Mouse (Mus musculus): ENCODE data around the gene Fam53b. TPM values are rescaled to one million over a fixed set of nuclear protein-coding genes. Genes with fewer than 3 reads are reported as not detected.

Gene Fam53b
- polyA plus RNA-seq, 1 experiment from 2014 or later = 20.4 TPM

DNA sequence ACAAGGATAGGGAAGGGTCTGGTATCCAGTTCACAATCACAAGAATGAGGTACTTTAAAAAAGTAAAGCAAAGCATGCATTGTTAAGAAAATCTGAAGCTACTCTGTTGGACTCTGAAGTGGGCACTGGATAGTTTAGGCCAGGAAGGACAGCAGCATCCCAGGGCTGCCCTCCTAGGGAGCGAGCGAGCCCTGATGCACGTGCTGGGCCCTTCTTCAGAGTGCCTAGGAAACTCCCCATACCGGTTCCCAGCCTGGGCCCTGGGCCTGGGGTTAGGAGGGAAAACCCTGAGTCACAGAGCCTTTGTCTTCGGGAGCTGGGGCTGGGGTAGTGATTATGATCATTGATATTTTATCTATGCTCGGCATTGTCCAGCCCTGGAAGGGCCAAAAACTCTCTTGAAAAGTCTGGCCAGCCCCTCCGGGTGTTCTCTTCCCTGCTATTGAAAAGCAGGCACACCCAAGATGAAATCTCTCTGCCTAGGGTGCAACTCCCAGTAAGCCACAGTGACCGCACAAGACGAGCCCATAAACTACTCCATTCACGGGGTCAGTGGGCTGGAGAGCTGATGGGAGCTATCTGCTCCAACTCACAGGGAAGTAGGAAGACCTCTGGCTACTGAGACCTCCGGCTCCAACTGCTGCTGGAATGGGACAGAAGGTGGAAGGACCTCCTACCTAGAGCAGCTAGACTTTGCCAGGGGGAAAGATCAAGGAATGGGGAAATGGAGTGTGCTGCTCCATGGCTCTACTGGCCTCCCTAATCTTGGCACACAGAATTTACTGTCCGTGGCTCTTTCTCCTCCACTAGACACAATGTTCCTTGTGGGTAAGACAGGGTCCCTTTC is 45.0 kb downstream of the Fam53b start:
- no peaks in the 10 kb centered on the region for H3K9me3 ChIP-seq (ENCODE audit: control insufficient read depth, low read length)
- H3K4me2 ChIP-seq = peak overlapping the region; percentile 12; the same call in 1 of the 2 replicates
- no peaks in the 10 kb centered on the region for H3K36me3 ChIP-seq (ENCODE audit: control insufficient read depth, insufficient read depth, low read length)
- ATAC-seq (replicated peaks; ENCODE audit: low FRiP score) (peak; percentile 27; the same call in 1 of the 2 replicates), DNase-seq (ENCODE audit: low spot score) (no peak)
- H3K27ac ChIP-seq (ENCODE audit: low read depth, low read length) = peak overlapping the region; percentile 30; the same call in 1 of the 2 replicates
- no peak overlapping the region for H3K4me3 ChIP-seq (ENCODE audit: low read depth, low read length)
- WGBS = 67% methylated on average over 12 of the region's 12 CpGs
- peaks cover 62% of the 10 kb centered on the region for H3K4me1 ChIP-seq (replicated peaks; ENCODE audit: control insufficient read depth, insufficient read depth, low read length)
- no peaks in the 10 kb centered on the region for H3K27me3 ChIP-seq (replicated peaks; ENCODE audit: control insufficient read depth, insufficient read depth, low read length)
- peak overlapping the region; percentile 42 for H3K9ac ChIP-seq (ENCODE audit: low read depth, low read length)

DNA sequence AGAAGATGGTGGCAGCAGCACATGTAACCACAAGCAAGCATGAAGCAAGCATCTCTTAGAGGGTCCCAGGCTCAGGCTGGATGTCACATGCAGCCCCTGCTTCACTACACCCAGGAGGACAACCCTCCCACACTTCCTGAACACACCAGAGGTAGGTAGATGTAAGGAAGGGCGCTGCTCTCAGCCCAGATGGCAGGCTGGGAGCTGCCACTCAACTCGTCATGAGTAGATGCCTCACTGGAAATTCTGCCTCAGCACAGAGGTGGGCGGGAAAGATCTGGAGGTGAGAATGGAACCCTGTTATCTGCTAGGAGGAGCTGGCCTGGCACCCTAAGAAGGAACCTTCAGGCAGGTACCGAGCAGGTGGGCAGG is 45.7 kb downstream of the Fam53b start:
- no peak overlapping the region for H3K4me2 ChIP-seq
- no peaks in the 10 kb centered on the region for H3K9me3 ChIP-seq (ENCODE audit: control insufficient read depth, low read length)
- 81% methylated on average over 4 of the region's 4 CpGs for WGBS
- H3K9ac ChIP-seq (ENCODE audit: low read depth, low read length) = no peak overlapping the region
- no peaks in the 10 kb centered on the region for H3K27me3 ChIP-seq (replicated peaks; ENCODE audit: control insufficient read depth, insufficient read depth, low read length)
- no peak overlapping the region for H3K27ac ChIP-seq (ENCODE audit: low read depth, low read length)
- H3K4me1 ChIP-seq (replicated peaks; ENCODE audit: control insufficient read depth, insufficient read depth, low read length) = peaks cover 57% of the 10 kb centered on the region
- ATAC-seq (replicated peaks; ENCODE audit: low FRiP score) (no peak), DNase-seq (ENCODE audit: low spot score) (no peak)
- H3K4me3 ChIP-seq (ENCODE audit: low read depth, low read length) = no peak overlapping the region
- no peaks in the 10 kb centered on the region for H3K36me3 ChIP-seq (ENCODE audit: control insufficient read depth, insufficient read depth, low read length)

DNA sequence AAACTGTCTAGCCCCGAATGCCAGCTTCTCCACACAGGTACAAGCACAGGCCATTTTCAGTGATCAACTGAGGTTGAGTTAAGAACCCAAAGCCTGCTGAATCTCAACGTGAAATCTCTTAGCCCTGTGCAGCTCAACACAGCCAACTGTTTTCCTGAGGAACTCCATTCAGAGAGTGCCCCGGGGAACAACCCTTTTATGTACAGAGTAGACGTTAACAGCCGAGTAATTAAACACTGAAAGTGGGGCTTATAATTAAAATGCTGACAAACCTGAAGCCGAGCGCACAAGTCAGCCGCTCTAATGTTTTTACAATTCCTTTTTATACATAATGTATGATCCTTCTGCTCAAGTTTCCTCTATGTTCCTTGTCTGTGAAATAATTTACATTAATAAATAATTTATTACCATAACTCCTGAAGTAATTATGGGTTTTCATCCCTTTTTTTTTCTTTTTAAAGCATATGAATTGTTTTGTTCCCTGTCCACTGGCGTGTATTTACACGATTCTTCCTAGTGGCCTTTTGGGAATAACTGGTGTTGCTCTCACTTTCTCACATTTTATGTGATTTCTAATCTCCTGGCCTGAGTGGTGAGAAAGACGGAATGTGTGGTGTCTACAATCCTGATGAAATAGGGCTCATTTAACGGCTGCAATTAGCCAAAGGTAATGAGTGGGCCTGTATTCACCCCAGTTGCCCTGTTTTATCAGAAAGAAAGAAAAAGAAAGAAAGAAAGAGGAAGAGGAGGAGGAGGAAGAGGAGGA is 46.3 kb downstream of the Fam53b start:
- ATAC-seq (replicated peaks; ENCODE audit: low FRiP score) = no peak
- 84% methylated on average over 12 of the region's 12 CpGs for WGBS
- no peak overlapping the region for H3K9ac ChIP-seq (ENCODE audit: low read depth, low read length)
- H3K9me3 ChIP-seq (ENCODE audit: control insufficient read depth, low read length) = no peaks in the 10 kb centered on the region
- no peak overlapping the region for H3K4me3 ChIP-seq (ENCODE audit: low read depth, low read length)
- H3K36me3 ChIP-seq (ENCODE audit: control insufficient read depth, insufficient read depth, low read length) = no peaks in the 10 kb centered on the region
- no peak overlapping the region; the same call in 1 of the 2 replicates for H3K27ac ChIP-seq (ENCODE audit: low read depth, low read length)
- H3K4me2 ChIP-seq = no peak overlapping the region
- H3K4me1 ChIP-seq (replicated peaks; ENCODE audit: control insufficient read depth, insufficient read depth, low read length) = peaks cover 51% of the 10 kb centered on the region
- DNase-seq (ENCODE audit: low spot score) = no peak
- no peaks in the 10 kb centered on the region for H3K27me3 ChIP-seq (replicated peaks; ENCODE audit: control insufficient read depth, insufficient read depth, low read length)

DNA sequence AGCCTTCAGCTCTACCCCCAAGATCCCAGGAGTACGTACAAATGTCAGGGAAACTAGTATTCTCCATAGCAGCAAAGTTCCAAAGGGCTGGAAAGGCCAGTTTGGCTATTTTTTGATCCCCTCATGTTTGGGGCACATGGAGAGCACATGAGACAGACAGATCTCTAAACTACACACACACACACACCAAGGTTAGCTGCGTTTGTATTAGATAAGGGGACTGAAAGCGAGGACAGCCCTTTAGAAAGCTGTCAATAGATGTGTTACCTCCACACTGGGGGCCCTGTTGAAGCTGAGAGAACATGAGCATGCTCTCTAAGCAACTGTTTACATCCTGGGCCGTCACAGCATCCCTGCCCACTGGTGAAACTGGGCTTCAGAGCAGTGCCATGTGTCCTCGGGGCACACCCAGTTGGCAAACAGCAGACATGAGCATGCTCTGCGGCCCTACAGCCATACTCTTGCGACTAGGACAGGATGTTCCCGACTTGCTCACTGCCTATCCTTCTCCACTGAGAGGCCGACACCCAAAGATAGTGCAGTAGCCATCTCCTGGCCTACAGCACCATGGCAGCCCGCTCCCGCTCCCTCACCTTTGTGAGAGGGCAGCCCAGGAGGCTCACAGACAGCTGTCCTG is 47.3 kb downstream of the Fam53b start:
- Histone ChIP-seq H3K9ac (ENCODE audit: low read depth, low read length) (peak overlapping the region; percentile 55), H3K27me3 (replicated peaks; ENCODE audit: control insufficient read depth, insufficient read depth, low read length) (no peaks in the 10 kb centered on the region), H3K4me3 (ENCODE audit: low read depth, low read length) (no peak overlapping the region), H3K36me3 (ENCODE audit: control insufficient read depth, insufficient read depth, low read length) (no peaks in the 10 kb centered on the region), H3K27ac (ENCODE audit: low read depth, low read length) (peak overlapping the region; percentile 87), H3K4me1 (replicated peaks; ENCODE audit: control insufficient read depth, insufficient read depth, low read length) (peaks cover 44% of the 10 kb centered on the region), H3K4me2 (no peak overlapping the region; the same call in 1 of the 2 replicates), H3K9me3 (ENCODE audit: control insufficient read depth, low read length) (no peaks in the 10 kb centered on the region)
- WGBS = 59% methylated on average over 11 of the region's 11 CpGs
- ATAC-seq (replicated peaks; ENCODE audit: low FRiP score) (peak; percentile 90), DNase-seq (ENCODE audit: low spot score) (no peak)

DNA sequence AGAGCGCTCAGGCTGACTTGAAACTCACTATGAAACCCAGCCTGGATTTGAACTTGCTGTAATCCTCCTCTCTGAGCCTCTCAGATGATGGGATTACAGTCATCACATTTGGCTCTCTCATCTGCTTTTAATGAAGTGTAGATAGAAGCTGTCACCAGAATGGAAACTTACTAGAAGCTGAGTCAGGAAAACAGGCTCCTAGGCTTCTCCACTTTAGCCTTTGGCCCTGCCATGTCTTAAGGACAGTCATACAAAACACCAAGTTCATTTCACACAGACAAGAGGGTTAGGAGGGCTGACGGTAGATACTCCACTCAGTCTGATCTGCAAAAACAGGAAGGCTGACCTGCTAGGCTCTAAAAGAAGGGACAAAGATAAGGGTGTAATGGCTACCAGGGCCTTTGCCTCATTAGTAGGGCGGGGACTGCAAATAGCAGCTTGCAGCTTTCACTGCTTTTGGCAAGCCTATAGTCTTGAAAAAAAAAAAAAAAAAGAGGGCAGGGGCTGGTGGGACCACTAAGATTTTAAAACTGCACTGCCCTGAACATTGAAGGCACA is 48.0 kb downstream of the Fam53b start:
- no peaks in the 10 kb centered on the region for H3K27me3 ChIP-seq (replicated peaks; ENCODE audit: control insufficient read depth, insufficient read depth, low read length)
- no peak overlapping the region for H3K4me3 ChIP-seq (ENCODE audit: low read depth, low read length)
- no peaks in the 10 kb centered on the region for H3K36me3 ChIP-seq (ENCODE audit: control insufficient read depth, insufficient read depth, low read length)
- peak; percentile 68 for ATAC-seq (replicated peaks; ENCODE audit: low FRiP score)
- H3K4me1 ChIP-seq (replicated peaks; ENCODE audit: control insufficient read depth, insufficient read depth, low read length) = peaks cover 44% of the 10 kb centered on the region
- H3K9ac ChIP-seq (ENCODE audit: low read depth, low read length) = peak overlapping the region; percentile 55
- WGBS = 55% methylated on average over 3 of the region's 3 CpGs
- no peak for DNase-seq (ENCODE audit: low spot score)
- no peaks in the 10 kb centered on the region for H3K9me3 ChIP-seq (ENCODE audit: control insufficient read depth, low read length)
- H3K4me2 ChIP-seq = peak overlapping the region; percentile 13
- H3K27ac ChIP-seq (ENCODE audit: low read depth, low read length) = peak overlapping the region; percentile 87

DNA sequence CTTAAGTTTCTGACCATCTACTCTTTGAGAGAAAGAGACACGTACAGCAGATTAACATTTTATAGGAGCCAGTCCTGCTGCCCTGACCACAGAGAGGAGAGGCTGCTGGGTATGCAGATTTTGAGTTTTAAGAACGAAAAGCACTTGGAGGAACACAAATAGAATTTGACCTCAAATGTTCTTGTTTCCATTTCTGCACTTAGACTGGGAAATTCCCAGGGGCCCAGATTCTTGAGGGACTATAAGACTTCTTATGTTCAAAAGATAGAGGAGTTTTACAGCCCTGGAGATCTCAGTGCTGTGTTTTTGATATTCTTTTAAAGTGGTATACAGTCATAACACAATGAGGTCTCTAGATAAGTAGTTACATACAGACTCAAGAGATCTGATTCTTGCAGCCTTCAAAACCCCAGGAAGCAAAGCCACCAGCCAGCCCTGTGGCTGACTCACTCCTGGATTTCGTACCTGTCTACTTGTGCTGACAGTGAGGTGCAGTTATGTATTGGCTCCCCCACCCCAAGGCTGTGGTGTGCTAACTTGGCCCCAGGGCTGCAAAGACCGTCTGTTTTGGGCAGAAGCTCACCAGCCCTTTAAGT is 48.7 kb downstream of the Fam53b start:
- ATAC-seq (replicated peaks; ENCODE audit: low FRiP score) (no peak), DNase-seq (ENCODE audit: low spot score) (no peak)
- no peaks in the 10 kb centered on the region for H3K36me3 ChIP-seq (ENCODE audit: control insufficient read depth, insufficient read depth, low read length)
- WGBS = 78% methylated on average over 4 of the region's 4 CpGs
- no peaks in the 10 kb centered on the region for H3K9me3 ChIP-seq (ENCODE audit: control insufficient read depth, low read length)
- H3K4me1 ChIP-seq (replicated peaks; ENCODE audit: control insufficient read depth, insufficient read depth, low read length) = peaks cover 44% of the 10 kb centered on the region
- no peak overlapping the region for H3K9ac ChIP-seq (ENCODE audit: low read depth, low read length)
- H3K27me3 ChIP-seq (replicated peaks; ENCODE audit: control insufficient read depth, insufficient read depth, low read length) = no peaks in the 10 kb centered on the region
- no peak overlapping the region for H3K4me3 ChIP-seq (ENCODE audit: low read depth, low read length)
- peak overlapping the region; percentile 87; the same call in 1 of the 2 replicates for H3K27ac ChIP-seq (ENCODE audit: low read depth, low read length)
- H3K4me2 ChIP-seq = no peak overlapping the region

DNA sequence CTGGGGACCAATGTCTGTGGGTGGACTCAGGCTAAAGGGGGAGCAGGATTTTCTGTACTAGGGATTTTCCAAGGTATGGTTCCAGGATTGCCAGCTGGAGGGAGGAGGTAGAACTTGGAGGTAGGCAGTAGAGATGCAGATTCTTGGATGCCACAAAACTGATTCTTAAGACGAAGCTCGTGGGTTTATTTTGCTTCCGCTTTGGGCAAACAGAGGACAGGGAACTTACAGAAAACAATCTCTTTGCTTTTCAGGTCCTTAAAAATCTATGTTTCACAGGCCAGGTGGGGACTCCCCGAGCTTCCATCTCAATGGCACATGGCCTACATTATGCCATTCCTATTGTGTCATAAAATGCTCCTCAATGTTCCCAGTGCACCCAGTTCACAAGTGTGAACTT is 49.4 kb downstream of the Fam53b start:
- H3K27me3 ChIP-seq (replicated peaks; ENCODE audit: control insufficient read depth, insufficient read depth, low read length) = no peaks in the 10 kb centered on the region
- peaks cover 4% of the 10 kb centered on the region; the same call in 1 of the 2 replicates for H3K36me3 ChIP-seq (ENCODE audit: control insufficient read depth, insufficient read depth, low read length)
- no peak overlapping the region for H3K9ac ChIP-seq (ENCODE audit: low read depth, low read length)
- DNase-seq (ENCODE audit: low spot score) (no peak), ATAC-seq (replicated peaks; ENCODE audit: low FRiP score) (no peak)
- no peak overlapping the region for H3K27ac ChIP-seq (ENCODE audit: low read depth, low read length)
- no peaks in the 10 kb centered on the region for H3K9me3 ChIP-seq (ENCODE audit: control insufficient read depth, low read length)
- 93% methylated on average over 4 of the region's 4 CpGs for WGBS
- H3K4me1 ChIP-seq (replicated peaks; ENCODE audit: control insufficient read depth, insufficient read depth, low read length) = peaks cover 39% of the 10 kb centered on the region
- H3K4me2 ChIP-seq = no peak overlapping the region
- H3K4me3 ChIP-seq (ENCODE audit: low read depth, low read length) = no peak overlapping the region

DNA sequence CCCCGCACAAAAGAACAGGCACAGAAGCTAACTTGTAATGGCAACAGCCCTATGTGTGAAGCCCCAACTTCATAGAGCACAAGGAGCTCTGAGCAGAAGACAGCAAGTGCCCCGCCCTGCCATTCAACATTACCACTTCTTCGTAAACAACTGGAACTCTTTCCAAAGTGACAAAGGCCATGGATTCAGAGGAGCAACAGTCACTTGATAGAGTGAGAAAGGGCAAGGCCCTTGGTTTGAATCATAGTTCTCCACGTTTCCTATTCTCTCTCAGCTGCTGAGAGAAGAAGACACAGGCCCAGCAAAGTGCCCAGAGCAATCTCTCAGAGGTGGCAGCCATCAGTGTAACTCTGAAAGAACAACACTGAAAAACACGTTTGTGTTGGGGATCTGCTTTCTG is 49.8 kb downstream of the Fam53b start:
- 84% methylated on average over 5 of the region's 5 CpGs for WGBS
- no peak overlapping the region for H3K27ac ChIP-seq (ENCODE audit: low read depth, low read length)
- peaks cover 4% of the 10 kb centered on the region; the same call in 1 of the 2 replicates for H3K36me3 ChIP-seq (ENCODE audit: control insufficient read depth, insufficient read depth, low read length)

More for the DNA sequence above, 49.8 kb downstream of the Fam53b start:
- no peak for ATAC-seq (replicated peaks; ENCODE audit: low FRiP score)
- Histone ChIP-seq H3K4me2 (no peak overlapping the region), H3K4me3 (ENCODE audit: low read depth, low read length) (no peak overlapping the region), H3K27me3 (replicated peaks; ENCODE audit: control insufficient read depth, insufficient read depth, low read length) (no peaks in the 10 kb centered on the region), H3K4me1 (replicated peaks; ENCODE audit: control insufficient read depth, insufficient read depth, low read length) (peaks cover 35% of the 10 kb centered on the region), H3K9me3 (ENCODE audit: control insufficient read depth, low read length) (no peaks in the 10 kb centered on the region), H3K9ac (ENCODE audit: low read depth, low read length) (no peak overlapping the region)
- DNase-seq (ENCODE audit: low spot score) = no peak

Data from liver, embryonic 11.5 days (tissue).